Mouse (Mus musculus) lung, adult 2 months (tissue): ENCODE measurements around the gene Btnl1.

Experiments
- CTCF ChIP-seq: fragments of 200-500 bp; IDR thresholded peaks from 2 replicates; pipeline ENCODE4 v1.5.1; 2011; ENCODE audit warnings: mild to moderate bottlenecking, low read length, control low read depth; ENCODE audit not compliant: insufficient read depth
- POLR2A ChIP-seq: fragments of 200-500 bp; IDR thresholded peaks from 2 replicates; pipeline ENCODE4 v1.6.1; 2011; ENCODE audit warnings: low read depth, mild to moderate bottlenecking, control low read depth, low read length, borderline replicate concordance; ENCODE audit errors: extremely low read depth

DNA sequence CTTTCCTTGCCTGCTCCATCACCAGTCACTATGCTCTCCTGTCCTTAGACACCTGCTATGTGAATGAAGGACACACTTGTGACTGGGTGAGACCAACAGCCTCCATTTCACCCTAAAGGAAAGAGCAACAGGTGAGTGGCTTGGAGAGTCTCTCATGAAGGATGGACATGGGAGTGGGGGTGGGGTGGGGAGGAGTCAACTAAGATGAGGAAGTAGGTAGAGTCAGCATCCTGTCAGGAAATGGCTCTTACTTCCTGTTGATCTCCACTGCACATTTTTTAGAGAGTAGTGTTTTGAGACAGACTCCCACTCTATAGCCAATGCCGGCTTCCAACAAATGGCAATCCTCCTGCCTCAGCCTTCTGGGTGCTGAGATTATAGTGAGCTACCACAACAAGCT is 22.0 kb upstream of the Btnl1 start:
- no peak for TF ChIP-seq POLR2A
- TF ChIP-seq CTCF: no peak
